ENCODE assay signal across 15 mouse cellular contexts in genomic region chr9:109022866-109023685, GRCm38 (mm10). TPM values are rescaled to one million over a fixed set of nuclear protein-coding genes. Genes with fewer than 3 reads are reported as not detected.
DNase-seq lines count a peak whose midpoint lies in the region; ATAC-seq and TF ChIP-seq lines count a peak whose summit lies in the region.
"Had no signal": no experiment of that assay in that cellular context is flagged by ENCODE, and none has a peak within 500 bp of the region (broad histone marks: within the 10 kb centered on the region; RNA-seq: fewer than 3 reads in every experiment).

No protein-coding gene starts in this region.

- intact Hi-C loops in heart, postnatal 10 days (cut with DNase I) = no loop called here

- TF ChIP-seq POLR2A in cortical plate, adult 2 months (IDR thresholded peaks at IDR 0.05; ENCODE audit: extremely low read depth, insufficient read depth, low read length) = no peak

- TF ChIP-seq CTCF in cortical plate, adult 2 months (IDR thresholded peaks at IDR 0.05; ENCODE audit: extremely low read depth, insufficient read depth, low read length) = no peak

- DNase-seq in heart, adult 11 months = peak; percentile 93
- no peak for DNase-seq in heart, postnatal 10 days
- peak; percentile 59 to 70 for DNase-seq in right cerebral cortex, adult 2 months (ENCODE audit: low spot score in 2 of 2)
- DNase-seq in right cerebral cortex, postnatal 4 days = no peak
- DNase-seq in right cerebral cortex, postnatal 25 days = peak; percentile 59
- DNase-seq in thymus, postnatal 0 days (ENCODE audit: low spot score) = no peak
- DNase-seq: cerebellum, adult 11-12 months; layer of hippocampus, postnatal 36 days had no signal

- no peak overlapping the region for H3K9ac ChIP-seq in forebrain, embryonic 12.5 days
- H3K9ac ChIP-seq: heart, embryonic 13.5 days; neural tube, embryonic 12.5 days had no signal

- no peak for ATAC-seq in forebrain, embryonic 12.5 days (ENCODE audit: low FRiP score)
- ATAC-seq: inflammation-experienced regulatory T-cells, adult 6 months had no signal

- H3K4me1 ChIP-seq in cortical plate, adult 2 months (ENCODE audit: control insufficient read depth, insufficient read depth, low read length) = peaks cover 7% of the 10 kb centered on the region
- no peaks in the 10 kb centered on the region for H3K4me1 ChIP-seq in forebrain, embryonic 12.5 days
- H3K4me1 ChIP-seq: neural tube, embryonic 12.5 days had no signal

- H3K4me3 ChIP-seq in cortical plate, adult 2 months (ENCODE audit: insufficient read depth, low read length) = no peak overlapping the region
- no peak overlapping the region for H3K4me3 ChIP-seq in forebrain, embryonic 12.5 days (replicated peaks)
- H3K4me3 ChIP-seq: heart, embryonic 13.5 days; megakaryocyte, embryonic 14.5 days; neural tube, embryonic 12.5 days had no signal

- peak overlapping the region; percentile 11 for H3K27ac ChIP-seq in cortical plate, adult 2 months (ENCODE audit: insufficient read depth, low read length)
- no peak overlapping the region for H3K27ac ChIP-seq in forebrain, embryonic 12.5 days
- H3K27ac ChIP-seq: heart, embryonic 13.5 days; neural tube, embryonic 12.5 days had no signal

- H3K4me2 ChIP-seq in forebrain, embryonic 12.5 days = no peak overlapping the region
- H3K4me2 ChIP-seq: heart, embryonic 13.5 days; neural tube, embryonic 12.5 days had no signal

- no peaks in the 10 kb centered on the region for H3K9me3 ChIP-seq in forebrain, embryonic 12.5 days
- H3K9me3 ChIP-seq: heart, embryonic 13.5 days; megakaryocyte, embryonic 14.5 days; neural tube, embryonic 12.5 days had no signal

- 92% methylated on average over 17 of the region's 17 CpGs for WGBS in forebrain, embryonic 12.5 days

- H3K27me3 ChIP-seq in forebrain, embryonic 12.5 days = no peaks in the 10 kb centered on the region
- H3K27me3 ChIP-seq: heart, embryonic 13.5 days; neural tube, embryonic 12.5 days had no signal

- 0 out of 2 replicates have a peak, but pooled peaks cover 4% of the 10 kb centered on the region for H3K36me3 ChIP-seq in forebrain, embryonic 12.5 days (replicated peaks)
- H3K36me3 ChIP-seq: heart, embryonic 13.5 days had no signal

RNA-seq across cellular contexts. Expression of gene Shisa5, which starts 15.3 kb away (rescaled TPM):
- 10 to 100 TPM; 51.6 to 53.2 TPM for total RNA-seq in heart, postnatal 10 days (2021)
- polyA plus RNA-seq in cortical plate, adult 2 months (2012; rRNA removed) = 123 and 125 TPM in 2 replicates
- 35.6 and 37.3 TPM in 2 replicates for polyA plus RNA-seq in forebrain, embryonic 12.5 days (2016; fragmentation: Nextera tagmentation; extraction: Ambion mirVana)
- polyA plus RNA-seq in thymus, postnatal 0 days (2015; fragmentation: Nextera tagmentation; extraction: Ambion mirVana) = 210 and 212 TPM in 2 replicates

RNA-seq across cellular contexts. Expression of gene Pfkfb4, which starts 31.5 kb away (rescaled TPM):
- 1 to 10 TPM; 2.4 TPM for total RNA-seq in heart, postnatal 10 days (2021)
- 20.5 and 20.8 TPM in 2 replicates for polyA plus RNA-seq in cortical plate, adult 2 months (2012; rRNA removed)
- 16.5 and 18.4 TPM in 2 replicates for polyA plus RNA-seq in forebrain, embryonic 12.5 days (2016; fragmentation: Nextera tagmentation; extraction: Ambion mirVana)
- polyA plus RNA-seq in thymus, postnatal 0 days (2015; fragmentation: Nextera tagmentation; extraction: Ambion mirVana) = 6.0 and 7.7 TPM in 2 replicates

RNA-seq across cellular contexts. Expression of gene Trex1, which starts 36.5 kb away (rescaled TPM):
- total RNA-seq in heart, postnatal 10 days (2021) = 10 to 100 TPM in 1 of 2 experiments, 1 to 10 TPM in 1; 9.8 to 12.2 TPM
- polyA plus RNA-seq in cortical plate, adult 2 months (2012; rRNA removed) = 32.4 and 34.2 TPM in 2 replicates
- 8.4 and 8.9 TPM in 2 replicates for polyA plus RNA-seq in forebrain, embryonic 12.5 days (2016; fragmentation: Nextera tagmentation; extraction: Ambion mirVana)
- 42.1 and 42.4 TPM in 2 replicates for polyA plus RNA-seq in thymus, postnatal 0 days (2015; fragmentation: Nextera tagmentation; extraction: Ambion mirVana)

RNA-seq across cellular contexts. Expression of gene Ucn2, which starts 37.3 kb away (rescaled TPM):
- total RNA-seq in heart, postnatal 10 days (2021) = not detected
- 0.25 and 0.35 TPM in 2 replicates for polyA plus RNA-seq in cortical plate, adult 2 months (2012; rRNA removed)
- polyA plus RNA-seq in forebrain, embryonic 12.5 days (2016; fragmentation: Nextera tagmentation; extraction: Ambion mirVana) = not detected in 2 replicates
- not detected in 2 replicates for polyA plus RNA-seq in thymus, postnatal 0 days (2015; fragmentation: Nextera tagmentation; extraction: Ambion mirVana)
- polyA plus RNA-seq: heart, embryonic 13.5 days; inflammation-experienced regulatory T-cells, adult 6 months; neural tube, embryonic 12.5 days; stomach, embryonic 14.5 days had no signal

RNA-seq across cellular contexts. Expression of gene Atrip, which starts 50.8 kb away (rescaled TPM):
- 10 to 100 TPM in 1 of 2 experiments, 1 to 10 TPM in 1; 9.2 to 10.4 TPM for total RNA-seq in heart, postnatal 10 days (2021)
- polyA plus RNA-seq in cortical plate, adult 2 months (2012; rRNA removed) = 36.4 and 37.1 TPM in 2 replicates
- 32.4 and 32.5 TPM in 2 replicates for polyA plus RNA-seq in forebrain, embryonic 12.5 days (2016; fragmentation: Nextera tagmentation; extraction: Ambion mirVana)
- 23.4 and 28.4 TPM in 2 replicates for polyA plus RNA-seq in thymus, postnatal 0 days (2015; fragmentation: Nextera tagmentation; extraction: Ambion mirVana)

Comparison
In these comparisons a context has a peak if more than half of its experiments do, and no peak if none do; other contexts are left out.
1. DNase-seq: peak in heart, adult 11 months (single experiment), right cerebral cortex, adult 2 months (2 of 2) and right cerebral cortex, postnatal 25 days (single experiment); none in heart, postnatal 10 days (0 of 2), right cerebral cortex, postnatal 4 days (single experiment) and thymus, postnatal 0 days (single experiment).